ENCODE assay signal across 7 mouse cellular contexts in genomic region chr4:126148161-126148961, GRCm38 (mm10). TPM values are rescaled to one million over a fixed set of nuclear protein-coding genes. Genes with fewer than 3 reads are reported as not detected.
DNase-seq lines count a peak whose midpoint lies in the region; ATAC-seq lines count a peak whose summit lies in the region.

No protein-coding gene starts in this region.

- peaks cover 6% of the 10 kb centered on the region for H3K4me1 ChIP-seq in erythroblast, embryonic 14.5 days (ENCODE audit: control insufficient read depth)
- peaks cover 32% of the 10 kb centered on the region for H3K4me1 ChIP-seq in stomach, embryonic 15.5 days

- peak; percentile 58 to 63 for DNase-seq in adrenal gland, adult 18-20 months (ENCODE audit: low spot score in 2 of 2)
- DNase-seq in heart, postnatal 10 days, result peak; percentile 76 to 79
- peak; percentile 85 to 88 for DNase-seq in kidney, postnatal 36 days
- DNase-seq in cerebellum, postnatal 14 days, result no peak

- under 1% methylated on average over 56 of the region's 67 CpGs for WGBS in stomach, embryonic 15.5 days

- peak overlapping the region; percentile 91 for H3K27ac ChIP-seq in stomach, embryonic 15.5 days

- H3K4me2 ChIP-seq in stomach, embryonic 15.5 days, result peak overlapping the region; percentile 73

- 0 out of 2 replicates have a peak, but pooled peaks have one; percentile 11 for ATAC-seq in megakaryocyte-erythroid progenitor cell, adult 5-6 weeks (replicated peaks; ENCODE audit: low FRiP score, low TSS enrichment, poor library complexity, severe bottlenecking)
- peak; percentile 71 for ATAC-seq in stomach, embryonic 15.5 days (ENCODE audit: insufficient read depth, low FRiP score, low read depth)

- H3K9ac ChIP-seq in stomach, embryonic 15.5 days, result peak overlapping the region; percentile 52

- H3K9me3 ChIP-seq in erythroblast, embryonic 14.5 days (ENCODE audit: control insufficient read depth, low read length), result no peaks in the 10 kb centered on the region; the same call in 1 of the 2 replicates
- no peaks in the 10 kb centered on the region for H3K9me3 ChIP-seq in stomach, embryonic 15.5 days

- no peaks in the 10 kb centered on the region for H3K36me3 ChIP-seq in erythroblast, embryonic 14.5 days (ENCODE audit: control insufficient read depth)
- H3K36me3 ChIP-seq in stomach, embryonic 15.5 days, result no peaks in the 10 kb centered on the region; the same call in 1 of the 2 replicates

- peaks cover 63% of the 10 kb centered on the region for H3K27me3 ChIP-seq in erythroblast, embryonic 14.5 days (ENCODE audit: control insufficient read depth)
- no peaks in the 10 kb centered on the region for H3K27me3 ChIP-seq in stomach, embryonic 15.5 days (replicated peaks)

- H3K4me3 ChIP-seq in erythroblast, embryonic 14.5 days (replicated peaks), result peak overlapping the region; percentile 54
- H3K4me3 ChIP-seq in stomach, embryonic 15.5 days (replicated peaks), result peak overlapping the region; percentile 65

- intact Hi-C loops in heart, postnatal 10 days (cut with DNase I), result no loop called here

RNA-seq across cellular contexts. Expression of gene Eva1b, which starts 0.8 kb away (rescaled TPM):
- total RNA-seq in adrenal gland, adult 18-20 months (2021), result 10 to 100 TPM; 13.3 to 13.8 TPM
- polyA plus RNA-seq in erythroblast, embryonic 14.5 days (2012), result 0.20 and 0.22 TPM in 2 replicates
- total RNA-seq in heart, postnatal 10 days (2021), result 10 to 100 TPM; 36.3 to 37.0 TPM
- total RNA-seq in megakaryocyte-erythroid progenitor cell, adult 5-6 weeks (2014; fragmentation: Nextera tagmentation), result not detected in 2 replicates
- total RNA-seq in megakaryocyte-erythroid progenitor cell, adult 5-6 weeks (2017), result 0.91 TPM in 1 of 2 replicates, not detected in the other
- 59.0 and 60.0 TPM in 2 replicates for polyA plus RNA-seq in stomach, embryonic 15.5 days (2015; fragmentation: Nextera tagmentation; extraction: Ambion mirVana)

RNA-seq across cellular contexts. Expression of gene Sh3d21, which starts 14.9 kb away (rescaled TPM):
- 1 to 10 TPM; 2.8 to 2.9 TPM for total RNA-seq in adrenal gland, adult 18-20 months (2021)
- 0.03 and 0.05 TPM in 2 replicates for polyA plus RNA-seq in erythroblast, embryonic 14.5 days (2012)
- total RNA-seq in heart, postnatal 10 days (2021), result 1 to 10 TPM; 2.1 to 2.7 TPM
- total RNA-seq in megakaryocyte-erythroid progenitor cell, adult 5-6 weeks (2014; fragmentation: Nextera tagmentation), result 0.72 TPM in 1 of 2 replicates, not detected in the other
- 1.1 TPM in 1 of 2 replicates, not detected in the other for total RNA-seq in megakaryocyte-erythroid progenitor cell, adult 5-6 weeks (2017)
- polyA plus RNA-seq in stomach, embryonic 15.5 days (2015; fragmentation: Nextera tagmentation; extraction: Ambion mirVana), result 7.4 and 10.3 TPM in 2 replicates

RNA-seq across cellular contexts. Expression of gene Stk40, which starts 44.6 kb away (rescaled TPM):
- total RNA-seq in adrenal gland, adult 18-20 months (2021), result 10 to 100 TPM; 63.0 to 77.6 TPM
- polyA plus RNA-seq in erythroblast, embryonic 14.5 days (2012), result 4.2 and 4.6 TPM in 2 replicates
- total RNA-seq in heart, postnatal 10 days (2021), result 10 to 100 TPM; 22.8 to 32.7 TPM
- 12.2 and 14.6 TPM in 2 replicates for total RNA-seq in megakaryocyte-erythroid progenitor cell, adult 5-6 weeks (2014; fragmentation: Nextera tagmentation)
- total RNA-seq in megakaryocyte-erythroid progenitor cell, adult 5-6 weeks (2017), result 10.0 and 11.7 TPM in 2 replicates
- polyA plus RNA-seq in stomach, embryonic 15.5 days (2015; fragmentation: Nextera tagmentation; extraction: Ambion mirVana), result 28.6 and 29.1 TPM in 2 replicates

RNA-seq across cellular contexts. Expression of gene Lsm10, which starts 51.9 kb away (rescaled TPM):
- total RNA-seq in adrenal gland, adult 18-20 months (2021), result 10 to 100 TPM; 18.7 to 25.2 TPM
- 0.74 and 0.84 TPM in 2 replicates for polyA plus RNA-seq in erythroblast, embryonic 14.5 days (2012)
- 10 to 100 TPM; 11.0 to 14.3 TPM for total RNA-seq in heart, postnatal 10 days (2021)
- total RNA-seq in megakaryocyte-erythroid progenitor cell, adult 5-6 weeks (2014; fragmentation: Nextera tagmentation), result 30.8 and 32.0 TPM in 2 replicates
- total RNA-seq in megakaryocyte-erythroid progenitor cell, adult 5-6 weeks (2017), result 10.5 and 16.7 TPM in 2 replicates
- 46.7 and 48.0 TPM in 2 replicates for polyA plus RNA-seq in stomach, embryonic 15.5 days (2015; fragmentation: Nextera tagmentation; extraction: Ambion mirVana)

RNA-seq across cellular contexts. Expression of gene Thrap3, which starts 54.2 kb away (rescaled TPM):
- 100 to 1,000 TPM; 142 to 182 TPM for total RNA-seq in adrenal gland, adult 18-20 months (2021)
- 12.8 and 15.5 TPM in 2 replicates for polyA plus RNA-seq in erythroblast, embryonic 14.5 days (2012)
- total RNA-seq in heart, postnatal 10 days (2021), result 100 to 1,000 TPM; 160 to 172 TPM
- total RNA-seq in megakaryocyte-erythroid progenitor cell, adult 5-6 weeks (2014; fragmentation: Nextera tagmentation), result 266 and 395 TPM in 2 replicates
- 471 and 531 TPM in 2 replicates for total RNA-seq in megakaryocyte-erythroid progenitor cell, adult 5-6 weeks (2017)
- 182 and 203 TPM in 2 replicates for polyA plus RNA-seq in stomach, embryonic 15.5 days (2015; fragmentation: Nextera tagmentation; extraction: Ambion mirVana)

Comparison
In these comparisons a context has a peak if more than half of its experiments do, and no peak if none do; other contexts are left out.
1. DNase-seq: peak in adrenal gland, adult 18-20 months (2 of 2), heart, postnatal 10 days (2 of 2) and kidney, postnatal 36 days (2 of 2); none in cerebellum, postnatal 14 days (0 of 2).
2. RNA of gene Eva1b, which starts 0.8 kb away (total RNA-seq): 36.3 to 37.0 TPM in heart, postnatal 10 days and 13.3 to 13.8 TPM in adrenal gland, adult 18-20 months; 0.91 TPM in megakaryocyte-erythroid progenitor cell, adult 5-6 weeks; every median in the first group is over 4 times any median in the second.